Mouse (Mus musculus): ENCODE measurements around the gene C130074G19Rik.
A peak's percentile ranks its signal among the peaks of the same experiment; 100 is the strongest.

Gene C130074G19Rik

GRCm38 (mm10) chr1:184873910-184874309 is 9.1 kb downstream of the C130074G19Rik start:
- no peak for DNase-seq (ENCODE audit: low read depth)

- no peak for DNase-seq (ENCODE audit: low read depth)
These were observed 10.8 kb downstream of the C130074G19Rik start for GRCm38 (mm10) chr1:184872069-184872819.

GRCm38 (mm10) chr1:184871506-184871905 is 11.5 kb downstream of the C130074G19Rik start:
- no peak for DNase-seq (ENCODE audit: low read depth)

GRCm38 (mm10) chr1:184870646-184871385 is 12.2 kb downstream of the C130074G19Rik start:
- DNase-seq (ENCODE audit: low read depth): no peak

GRCm38 (mm10) chr1:184869939-184870565 is 13.0 kb downstream of the C130074G19Rik start:
- no peak for DNase-seq (ENCODE audit: low read depth)

GRCm38 (mm10) chr1:184867640-184868120 is 15.3 kb downstream of the C130074G19Rik start:
- no peak for DNase-seq (ENCODE audit: low read depth)

GRCm38 (mm10) chr1:184864381-184864801 is 18.6 kb downstream of the C130074G19Rik start:
- no peak for DNase-seq (ENCODE audit: low read depth)

- no peak for DNase-seq (ENCODE audit: low read depth)
These were observed 20.4 kb downstream of the C130074G19Rik start for GRCm38 (mm10) chr1:184862636-184863035.

GRCm38 (mm10) chr1:184861551-184861950 is 21.5 kb downstream of the C130074G19Rik start:
- no peak for DNase-seq (ENCODE audit: low read depth)

- DNase-seq (ENCODE audit: low read depth): no peak
These were observed 22.7 kb downstream of the C130074G19Rik start for GRCm38 (mm10) chr1:184860276-184860675.

- no peak for DNase-seq (ENCODE audit: low read depth)
These were observed 24.8 kb downstream of the C130074G19Rik start for GRCm38 (mm10) chr1:184858253-184858652.

- no peak for DNase-seq (ENCODE audit: low read depth)
These were observed 25.8 kb downstream of the C130074G19Rik start for GRCm38 (mm10) chr1:184857216-184857615.

GRCm38 (mm10) chr1:184853922-184854321 is 29.1 kb downstream of the C130074G19Rik start:
- DNase-seq (ENCODE audit: low read depth): no peak

- DNase-seq (ENCODE audit: low read depth): peak; percentile 25
These were observed 29.7 kb downstream of the C130074G19Rik start for GRCm38 (mm10) chr1:184853339-184853738.

GRCm38 (mm10) chr1:184851741-184852618 is 31.0 kb downstream of the C130074G19Rik start:
- peak; percentile 56 for DNase-seq (ENCODE audit: low read depth)

GRCm38 (mm10) chr1:184851166-184851565 is 31.9 kb downstream of the C130074G19Rik start:
- no peak for DNase-seq (ENCODE audit: low read depth)

GRCm38 (mm10) chr1:184846973-184847372 is 36.0 kb downstream of the C130074G19Rik start:
- DNase-seq (ENCODE audit: low read depth): no peak

GRCm38 (mm10) chr1:184846092-184846750 is 36.8 kb downstream of the C130074G19Rik start, which contains the start of gene Marc2:
Marc2 (minus strand) TSS chr1:184846451.
- no peak for DNase-seq (ENCODE audit: low read depth)

- DNase-seq (ENCODE audit: low read depth): peak; percentile 68
These were observed 37.6 kb downstream of the C130074G19Rik start for GRCm38 (mm10) chr1:184845111-184846071.

Data from fibroblast of lung, adult 2 months (primary cell).